Mouse (Mus musculus) ES-E14 (cell line): ENCODE data around the gene Dlgap1.

Experiments
- HCFC1 ChIP-seq: IDR thresholded peaks from 2 replicates; pipeline ENCODE4 v1.6.1; 2012; ENCODE audit warnings: low read length, inconsistent platforms, borderline replicate concordance; ENCODE audit not compliant: insufficient read depth
- ZNF384 ChIP-seq: IDR thresholded peaks from 2 replicates; pipeline ENCODE4 v1.6.1; 2012; ENCODE audit warnings: low read depth, low read length, inconsistent platforms

DNA sequence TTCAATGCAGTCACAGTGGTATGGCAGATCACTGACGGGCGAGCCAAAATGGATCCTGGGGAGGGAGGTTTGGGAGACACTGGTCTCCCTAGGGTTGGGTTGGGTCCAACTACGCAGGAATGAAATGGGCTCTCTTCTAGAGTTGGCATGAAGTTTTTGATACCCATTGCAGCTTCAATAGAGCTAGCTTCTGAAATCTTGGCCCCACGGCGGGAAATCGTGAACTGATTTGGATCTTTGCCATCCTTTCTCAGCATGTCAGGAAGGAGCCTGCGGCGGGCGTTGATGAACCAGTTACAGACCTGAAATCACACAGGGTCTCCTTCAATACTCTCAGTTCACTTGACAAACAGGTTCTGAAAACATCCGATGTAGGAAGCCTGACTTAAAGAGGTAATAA lies 876.1 kb downstream of the Dlgap1 start:
- TF ChIP-seq HCFC1 (no peak), ZNF384 (no peak)
